Mouse (Mus musculus) kidney, embryonic 14.5 days (tissue): Measurements from ENCODE around the gene Fbxw14. TPM values are rescaled to one million over a fixed set of nuclear protein-coding genes. Genes with fewer than 3 reads are reported as not detected.
"Not testable (repeated sequence)": the region's sequence is repeated elsewhere in the genome, so short reads cannot be mapped to it uniquely, and the experiment has no call there.

Source experiments
- ATAC-seq: fragments of 200-750 bp; cut with Nextera tagmentation; 2 replicates; pipeline ENCODE4 v1.8.0; 2017; ENCODE audit warnings: moderate number of reproducible peaks, mild to moderate bottlenecking, moderate TSS enrichment, moderate library complexity; ENCODE audit not compliant: low FRiP score, low TSS enrichment
- H3K27ac ChIP-seq: fragments of 300-500 bp; sonication (generic); 2 replicates; pipeline ENCODE4 v1.5.1; 2014; ENCODE audit warnings: low read depth, mild to moderate bottlenecking, low read length, moderate library complexity, mixed read lengths
- H3K27me3 ChIP-seq: fragments of 300-500 bp; sonication (generic); 2 replicates; pipeline ENCODE4 v1.6.1; 2014; ENCODE audit warnings: mild to moderate bottlenecking, low read length; ENCODE audit not compliant: control insufficient read depth, insufficient read depth
- H3K36me3 ChIP-seq: fragments of 300-500 bp; sonication (generic); 2 replicates; pipeline ENCODE4 v1.6.1; 2014; ENCODE audit warnings: low read length, mixed read lengths; ENCODE audit not compliant: control insufficient read depth, insufficient read depth
- H3K4me1 ChIP-seq: fragments of 300-500 bp; sonication (generic); 2 replicates; pipeline ENCODE4 v1.6.1; 2014; ENCODE audit warnings: low read length, mixed read lengths; ENCODE audit not compliant: control insufficient read depth, insufficient read depth
- H3K4me2 ChIP-seq: fragments of 300-500 bp; sonication (generic); replicated peaks from 2 replicates; pipeline ENCODE4 v1.6.1; 2014; ENCODE audit warnings: low read depth, mild to moderate bottlenecking, low read length
- H3K4me3 ChIP-seq: fragments of 300-500 bp; sonication (generic); 2 replicates; pipeline ENCODE4 v1.5.1; 2014; ENCODE audit warnings: mild to moderate bottlenecking, low read length
- H3K9ac ChIP-seq: fragments of 300-500 bp; sonication (generic); 2 replicates; pipeline ENCODE4 v1.6.1; 2014; ENCODE audit warnings: low read depth, mild to moderate bottlenecking, low read length, moderate library complexity
- H3K9me3 ChIP-seq: fragments of 300-500 bp; sonication (generic); 2 replicates; pipeline ENCODE4 v1.6.1; 2016; ENCODE audit warnings: low read length; ENCODE audit not compliant: control insufficient read depth
- WGBS: fragments of 180-500 bp; shearing (Covaris S2); extraction: QIAGEN DNeasy Blood & Tissue Kit; methylation state at CpG from one replicate; pipeline ENCODE4 v1.1.7; 2014; 5-methylcytosine and 5-hydroxymethylcytosine counted together
- polyA plus RNA-seq: library from polyadenylated mRNA; unstranded; fragments of >200 nt; fragmentation: Nextera tagmentation; extraction: Ambion mirVana; gene quantifications from 2 replicates; pipeline ENCODE4 v1.2.1, GENCODE M21; 2014

The Fbxw14 gene
- polyA plus RNA-seq: not detected in 2 replicates

DNA sequence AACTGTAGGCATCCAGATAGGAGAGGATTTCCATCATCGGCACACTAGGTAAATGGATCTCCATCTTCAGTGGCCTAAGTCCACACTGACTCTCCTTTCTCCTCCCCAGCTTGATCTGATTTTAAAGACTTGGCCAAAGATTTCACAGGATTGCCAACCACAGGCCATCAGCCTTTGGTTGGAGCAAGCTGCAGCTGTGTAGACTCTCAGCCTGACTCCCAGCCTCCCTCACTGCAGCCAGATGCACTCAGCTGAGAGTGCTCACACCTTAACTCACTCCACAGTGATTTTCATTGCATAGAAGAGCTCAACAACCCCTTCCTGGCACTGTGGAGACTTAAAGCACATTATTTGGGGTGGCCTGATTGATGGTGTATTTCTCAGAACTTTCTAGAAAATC lies at the start of gene Fbxw14:
Fbxw14 (minus strand) TSS at position 101 of the 400 bp plus-strand sequence.
- no CpG with 5 or more reads among the region's 1 CpGs for WGBS
- H3K9me3 ChIP-seq, H3K9ac ChIP-seq, H3K4me1 ChIP-seq, H3K4me3 ChIP-seq, H3K27me3 ChIP-seq, ATAC-seq, H3K27ac ChIP-seq, H3K36me3 ChIP-seq, H3K4me2 ChIP-seq: not testable (repeated sequence)

DNA sequence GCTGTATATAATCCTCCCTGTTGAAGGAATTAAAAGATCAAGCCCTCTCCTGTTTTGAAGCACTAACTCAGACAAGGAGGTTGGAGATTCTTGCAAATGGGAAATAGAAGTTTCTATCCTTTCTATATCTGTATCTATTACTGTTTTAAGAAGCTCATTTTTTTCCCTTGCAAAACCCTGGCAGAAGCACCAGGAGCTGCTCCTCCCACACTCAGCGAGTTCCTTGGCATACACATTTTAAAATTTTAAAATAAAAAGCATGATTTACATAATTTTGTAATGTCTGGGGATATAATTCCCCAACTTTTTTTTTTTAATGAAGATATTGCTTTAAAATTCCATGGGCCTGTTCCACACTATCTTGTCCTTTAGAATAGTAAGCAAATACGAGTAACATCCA lies 24.4 kb downstream of the Fbxw14 start:
- Histone ChIP-seq H3K27ac (no peak overlapping the region), H3K4me2 (no peak overlapping the region), H3K4me3 (no peak overlapping the region), H3K36me3 (no peaks in the 10 kb centered on the region), H3K27me3 (no peaks in the 10 kb centered on the region), H3K9me3 (0 out of 2 replicates have a peak, but pooled peaks cover 7% of the 10 kb centered on the region), H3K9ac (no peak overlapping the region), H3K4me1 (no peaks in the 10 kb centered on the region)
- ATAC-seq: no peak
- WGBS: 79% methylated on average over 2 of the region's 2 CpGs

DNA sequence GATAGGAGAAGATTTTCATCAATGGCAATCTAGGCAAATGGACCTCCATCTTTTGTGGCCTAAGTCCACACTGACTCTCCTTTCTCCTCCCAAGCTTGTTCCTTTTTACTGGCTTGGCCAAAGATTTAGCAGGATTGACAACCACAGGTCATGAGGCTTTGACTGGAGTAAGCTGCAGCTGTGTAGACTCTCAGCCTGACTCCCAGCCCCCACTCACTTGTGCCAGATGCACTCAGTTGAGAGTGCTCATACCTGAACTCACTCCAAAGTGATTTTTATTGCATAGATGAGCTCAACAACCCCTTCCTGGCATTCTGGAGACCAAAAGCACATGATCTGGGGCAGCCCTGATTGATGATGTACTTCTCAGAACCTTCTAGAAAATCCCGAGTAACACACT lies 52.8 kb downstream of the Fbxw14 start, which contains the start of gene Fbxw20:
Fbxw20 (minus strand) TSS at position 101 of the 400 bp plus-strand sequence.
- Histone ChIP-seq H3K9ac (no peak within 1 kb of the TSS), H3K9me3 (no peaks in the 10 kb centered on the region), H3K36me3 (no peaks in the 10 kb centered on the region), H3K27ac (no peak within 1 kb of the TSS), H3K4me1 (no peaks in the 10 kb centered on the region), H3K4me2 (no peak within 1 kb of the TSS), H3K4me3 (no peak within 1 kb of the TSS), H3K27me3 (no peaks in the 10 kb centered on the region)
- 88% methylated on average over 1 of the region's 1 CpGs for WGBS
- ATAC-seq: no peak

Other genes starting within 250 kb of the Fbxw14 start
- gene Shisa5, start 249.1 kb downstream of the Fbxw14 start, polyA plus RNA-seq: 58.0 and 65.7 TPM in 2 replicates
- gene Trex1, start 227.9 kb downstream of the Fbxw14 start, polyA plus RNA-seq: 12.6 and 13.3 TPM in 2 replicates
- 20.5 and 30.7 TPM in 2 replicates for gene Atrip, start 213.6 kb downstream of the Fbxw14 start, polyA plus RNA-seq
- 13.5 and 14.7 TPM in 2 replicates for gene Ccdc51, start 205.2 kb downstream of the Fbxw14 start, polyA plus RNA-seq
- gene Tma7, start 205.1 kb downstream of the Fbxw14 start, polyA plus RNA-seq: 687 and 868 TPM in 2 replicates
- 10.5 and 17.0 TPM in 2 replicates for gene Plxnb1, start 192.3 kb downstream of the Fbxw14 start, polyA plus RNA-seq
- gene Fbxw21, start 125.6 kb downstream of the Fbxw14 start, polyA plus RNA-seq: not detected in 2 replicates
- not detected in 2 replicates for gene Fbxw13, start 91.7 kb downstream of the Fbxw14 start, polyA plus RNA-seq
- gene Fbxw20, start 52.9 kb downstream of the Fbxw14 start, polyA plus RNA-seq: not detected in 2 replicates
- gene Fbxw28, start 52.0 kb upstream of the Fbxw14 start, polyA plus RNA-seq: not detected in 2 replicates
- gene Fbxw22, start 116.6 kb upstream of the Fbxw14 start, polyA plus RNA-seq: not detected in 2 replicates
- not detected in 2 replicates for gene Fbxw16, start 161.5 kb upstream of the Fbxw14 start, polyA plus RNA-seq
- not detected in 2 replicates for gene Fbxw19, start 208.2 kb upstream of the Fbxw14 start, polyA plus RNA-seq